Mouse (Mus musculus): ENCODE measurements around the gene Bmp5. TPM values are rescaled to one million over a fixed set of nuclear protein-coding genes. Genes with fewer than 3 reads are reported as not detected.
A peak's percentile ranks its signal among the peaks of the same experiment; 100 is the strongest.

Gene Bmp5
- polyA plus RNA-seq, 1 experiment, result not detected

GRCm38 (mm10) chr9:75818400-75818799, 43.2 kb downstream of the Bmp5 start:
- H3ac ChIP-seq (ENCODE audit: control insufficient read depth, insufficient read length), result no peak overlapping the region
- TF ChIP-seq POLR2AphosphoS2 (IDR thresholded peaks at IDR 0.05; ENCODE audit: insufficient read length, low read depth) (no peak), TCF12 (IDR thresholded peaks at IDR 0.05; ENCODE audit: insufficient read depth, poor library complexity, severe bottlenecking) (no peak), POLR2A (IDR thresholded peaks at IDR 0.05; ENCODE audit: insufficient read length, low read depth) (no peak), USF1 (IDR thresholded peaks at IDR 0.05; ENCODE audit: low read depth) (no peak), E2F4 (IDR thresholded peaks at IDR 0.05; ENCODE audit: insufficient read depth) (no peak), CEBPB (IDR thresholded peaks at IDR 0.05; ENCODE audit: insufficient read depth, poor library complexity, severe bottlenecking) (no peak), MAX (IDR thresholded peaks at IDR 0.05; ENCODE audit: low read depth) (no peak), REST (IDR thresholded peaks at IDR 0.05; ENCODE audit: insufficient read depth, insufficient read length) (no peak), TCF3 (IDR thresholded peaks at IDR 0.05; ENCODE audit: insufficient read length, low read depth) (no peak), MYOD1 (IDR thresholded peaks at IDR 0.05; ENCODE audit: control insufficient read depth in 1 of 3, insufficient read length in 2 of 3, low read depth in 2 of 3) (no peak), SRF (IDR thresholded peaks at IDR 0.05; ENCODE audit: control insufficient read depth, insufficient read length, low read depth) (no peak)
- H3K36me3 ChIP-seq (ENCODE audit: control insufficient read depth, insufficient read depth), result no peaks in the 10 kb centered on the region
- no peak overlapping the region for H3K4me2 ChIP-seq (ENCODE audit: low read depth)
- no peaks in the 10 kb centered on the region for H3K27me3 ChIP-seq (ENCODE audit: control insufficient read depth, insufficient read depth, insufficient read length)
- H3K79me2 ChIP-seq (ENCODE audit: control insufficient read depth, insufficient read depth), result no peaks in the 10 kb centered on the region
- H3K4me3 ChIP-seq, result no peak overlapping the region

GRCm38 (mm10) chr9:75832468-75832867, 57.3 kb downstream of the Bmp5 start:
- no peak overlapping the region for H3K4me3 ChIP-seq
- no peak overlapping the region for H3K4me2 ChIP-seq (ENCODE audit: low read depth)
- H3K79me2 ChIP-seq (ENCODE audit: control insufficient read depth, insufficient read depth), result no peaks in the 10 kb centered on the region
- no peaks in the 10 kb centered on the region for H3K36me3 ChIP-seq (ENCODE audit: control insufficient read depth, insufficient read depth)
- H3K27me3 ChIP-seq (ENCODE audit: control insufficient read depth, insufficient read depth, insufficient read length), result no peaks in the 10 kb centered on the region
- TF ChIP-seq POLR2AphosphoS2 (IDR thresholded peaks at IDR 0.05; ENCODE audit: insufficient read length, low read depth) (no peak), MAX (IDR thresholded peaks at IDR 0.05; ENCODE audit: low read depth) (no peak), E2F4 (IDR thresholded peaks at IDR 0.05; ENCODE audit: insufficient read depth) (no peak), CEBPB (IDR thresholded peaks at IDR 0.05; ENCODE audit: insufficient read depth, poor library complexity, severe bottlenecking) (no peak), MYOD1 (IDR thresholded peaks at IDR 0.05; ENCODE audit: control insufficient read depth in 1 of 3, insufficient read length in 2 of 3, low read depth in 2 of 3) (no peak), REST (IDR thresholded peaks at IDR 0.05; ENCODE audit: insufficient read depth, insufficient read length) (no peak), SRF (IDR thresholded peaks at IDR 0.05; ENCODE audit: control insufficient read depth, insufficient read length, low read depth) (no peak), TCF12 (IDR thresholded peaks at IDR 0.05; ENCODE audit: insufficient read depth, poor library complexity, severe bottlenecking) (no peak), POLR2A (IDR thresholded peaks at IDR 0.05; ENCODE audit: insufficient read length, low read depth) (no peak), MYOG (IDR thresholded peaks at IDR 0.05; ENCODE audit: control insufficient read depth in 1 of 3, insufficient read depth in 1 of 3, insufficient read length in 2 of 3, low read depth in 2 of 3) (no peak), USF1 (IDR thresholded peaks at IDR 0.05; ENCODE audit: low read depth) (no peak), TCF3 (IDR thresholded peaks at IDR 0.05; ENCODE audit: insufficient read length, low read depth) (no peak)
- H3ac ChIP-seq (ENCODE audit: control insufficient read depth, insufficient read length), result no peak overlapping the region

GRCm38 (mm10) chr9:75833189-75833732, 58.1 kb downstream of the Bmp5 start:
- Histone ChIP-seq H3ac (ENCODE audit: control insufficient read depth, insufficient read length) (no peak overlapping the region), H3K4me3 (no peak overlapping the region), H3K27me3 (ENCODE audit: control insufficient read depth, insufficient read depth, insufficient read length) (no peaks in the 10 kb centered on the region), H3K4me2 (ENCODE audit: low read depth) (no peak overlapping the region), H3K79me2 (ENCODE audit: control insufficient read depth, insufficient read depth) (no peaks in the 10 kb centered on the region), H3K36me3 (ENCODE audit: control insufficient read depth, insufficient read depth) (no peaks in the 10 kb centered on the region)
- TF ChIP-seq MAX (IDR thresholded peaks at IDR 0.05; ENCODE audit: low read depth), result no peak
- TF ChIP-seq REST (IDR thresholded peaks at IDR 0.05; ENCODE audit: insufficient read depth, insufficient read length), result no peak
- no peak for TF ChIP-seq E2F4 (IDR thresholded peaks at IDR 0.05; ENCODE audit: insufficient read depth)
- no peak for TF ChIP-seq MYOD1 (IDR thresholded peaks at IDR 0.05; ENCODE audit: control insufficient read depth in 1 of 3, insufficient read length in 2 of 3, low read depth in 2 of 3)
- no peak for TF ChIP-seq MYOG (IDR thresholded peaks at IDR 0.05; ENCODE audit: control insufficient read depth in 1 of 3, insufficient read depth in 1 of 3, insufficient read length in 2 of 3, low read depth in 2 of 3)

GRCm38 (mm10) chr9:75839450-75839849, 64.3 kb downstream of the Bmp5 start:
- TF ChIP-seq MYOG (IDR thresholded peaks at IDR 0.05; ENCODE audit: control insufficient read depth in 1 of 3, insufficient read depth in 1 of 3, insufficient read length in 2 of 3, low read depth in 2 of 3), result no peak
- no peak for TF ChIP-seq E2F4 (IDR thresholded peaks at IDR 0.05; ENCODE audit: insufficient read depth)
- TF ChIP-seq TCF3 (IDR thresholded peaks at IDR 0.05; ENCODE audit: insufficient read length, low read depth), result no peak
- TF ChIP-seq POLR2AphosphoS2 (IDR thresholded peaks at IDR 0.05; ENCODE audit: insufficient read length, low read depth), result no peak
- no peak for TF ChIP-seq MAX (IDR thresholded peaks at IDR 0.05; ENCODE audit: low read depth)
- TF ChIP-seq SRF (IDR thresholded peaks at IDR 0.05; ENCODE audit: control insufficient read depth, insufficient read length, low read depth), result no peak
- no peak for TF ChIP-seq USF1 (IDR thresholded peaks at IDR 0.05; ENCODE audit: low read depth)
- no peak for TF ChIP-seq REST (IDR thresholded peaks at IDR 0.05; ENCODE audit: insufficient read depth, insufficient read length)
- no peak for TF ChIP-seq CEBPB (IDR thresholded peaks at IDR 0.05; ENCODE audit: insufficient read depth, poor library complexity, severe bottlenecking)
- TF ChIP-seq POLR2A (IDR thresholded peaks at IDR 0.05; ENCODE audit: insufficient read length, low read depth), result no peak
- no peak for TF ChIP-seq TCF12 (IDR thresholded peaks at IDR 0.05; ENCODE audit: insufficient read depth, poor library complexity, severe bottlenecking)
- TF ChIP-seq MYOD1 (IDR thresholded peaks at IDR 0.05; ENCODE audit: control insufficient read depth in 1 of 3, insufficient read length in 2 of 3, low read depth in 2 of 3), result no peak
- Histone ChIP-seq H3K36me3 (ENCODE audit: control insufficient read depth, insufficient read depth) (no peaks in the 10 kb centered on the region), H3K27me3 (ENCODE audit: control insufficient read depth, insufficient read depth, insufficient read length) (no peaks in the 10 kb centered on the region), H3ac (ENCODE audit: control insufficient read depth, insufficient read length) (no peak overlapping the region), H3K79me2 (ENCODE audit: control insufficient read depth, insufficient read depth) (no peaks in the 10 kb centered on the region), H3K4me2 (ENCODE audit: low read depth) (peak overlapping the region; percentile 45), H3K4me3 (no peak overlapping the region)

All from myocyte (in vitro differentiated cells).